Comparison of ENCODE assay signal across 24 mouse cellular contexts in the genomic region with DNA sequence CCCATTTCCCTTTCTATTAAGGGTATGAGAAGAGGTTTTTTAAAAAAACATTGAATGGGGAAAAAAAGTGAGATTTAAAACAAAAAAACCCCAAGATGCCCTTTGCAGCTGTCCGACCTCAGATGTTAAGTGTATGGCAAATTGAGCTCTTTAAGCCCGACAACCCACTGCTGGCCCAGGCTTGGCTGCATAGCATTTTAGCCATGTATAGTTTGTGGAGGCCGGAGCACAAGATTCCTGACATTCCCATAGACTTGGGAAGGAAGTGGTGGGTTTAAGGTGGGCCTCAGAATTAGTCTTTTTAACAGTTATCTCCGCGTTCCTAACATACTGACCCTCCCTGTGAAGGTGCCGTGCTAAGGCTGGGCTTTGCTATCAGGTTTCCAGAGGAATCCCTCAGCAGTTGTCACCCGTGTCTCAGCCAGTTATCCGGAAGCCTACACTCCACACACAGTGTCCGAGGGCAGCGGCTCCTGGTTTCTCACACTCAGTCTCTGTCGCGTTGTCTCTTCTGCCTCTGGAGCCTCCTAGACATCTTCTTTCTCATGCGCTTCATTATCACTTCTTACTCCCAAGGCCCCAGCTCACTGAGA. TPM values are rescaled to one million over a fixed set of nuclear protein-coding genes. Genes with fewer than 3 reads are reported as not detected.
DNase-seq lines count a peak whose midpoint lies in the region; ATAC-seq lines count a peak whose summit lies in the region.
"Had no signal": no experiment of that assay in that cellular context is flagged by ENCODE, and none has a peak within 500 bp of the region (broad histone marks: within the 10 kb centered on the region; RNA-seq: fewer than 3 reads in every experiment).

No protein-coding gene starts in this region.

- H3K9me3 ChIP-seq in heart, embryonic 12.5 days (replicated peaks), result peaks cover 4% of the 10 kb centered on the region; the same call in 1 of the 2 replicates
- H3K9me3 ChIP-seq in hindbrain, embryonic 10.5 days, result peaks cover 4% of the 10 kb centered on the region; the same call in 1 of the 2 replicates
- H3K9me3 ChIP-seq in hindbrain, embryonic 14.5 days (ENCODE audit: control insufficient read depth, low read length), result no peaks in the 10 kb centered on the region
- H3K9me3 ChIP-seq: embryonic facial prominence, embryonic 12.5 days; forebrain, embryonic 10.5 days; forebrain, embryonic 15.5 days; limb, embryonic 15.5 days; liver, embryonic 13.5 days had no signal

- WGBS in heart, embryonic 12.5 days, result 31% methylated on average over 13 of the region's 13 CpGs
- WGBS in hindbrain, embryonic 10.5 days, result 72% methylated on average over 13 of the region's 13 CpGs
- WGBS in hindbrain, embryonic 14.5 days, result 86% methylated on average over 13 of the region's 13 CpGs

- H3K9ac ChIP-seq in heart, embryonic 12.5 days, result no peak overlapping the region
- no peak overlapping the region for H3K9ac ChIP-seq in hindbrain, embryonic 14.5 days
- H3K9ac ChIP-seq: embryonic facial prominence, embryonic 12.5 days; forebrain, embryonic 15.5 days; hindbrain, embryonic 13.5 days; limb, embryonic 15.5 days; liver, embryonic 13.5 days had no signal

- H3K27me3 ChIP-seq in heart, embryonic 12.5 days (replicated peaks), result no peaks in the 10 kb centered on the region
- H3K27me3 ChIP-seq in hindbrain, embryonic 10.5 days (ENCODE audit: insufficient read depth, poor library complexity, severe bottlenecking), result no peaks in the 10 kb centered on the region
- H3K27me3 ChIP-seq in hindbrain, embryonic 14.5 days (ENCODE audit: control insufficient read depth, insufficient read depth, low read length), result no peaks in the 10 kb centered on the region
- H3K27me3 ChIP-seq: CH12.LX; embryonic facial prominence, embryonic 12.5 days; forebrain, embryonic 15.5 days; hindbrain, embryonic 13.5 days; limb, embryonic 15.5 days; liver, embryonic 13.5 days had no signal

- H3K36me3 ChIP-seq in heart, embryonic 12.5 days, result peaks cover 20% of the 10 kb centered on the region
- H3K36me3 ChIP-seq in hindbrain, embryonic 10.5 days, result peaks cover 7% of the 10 kb centered on the region
- no peaks in the 10 kb centered on the region for H3K36me3 ChIP-seq in hindbrain, embryonic 14.5 days (replicated peaks; ENCODE audit: control insufficient read depth, insufficient read depth)
- H3K36me3 ChIP-seq: forebrain, embryonic 15.5 days; hindbrain, embryonic 13.5 days had no signal

- DNase-seq in embryo, embryonic 10 days (ENCODE audit: low spot score), result peak; percentile 28
- DNase-seq in embryo, embryonic 11 days, result no peak
- no peak for DNase-seq in heart, adult 8-10 months (ENCODE audit: low spot score)
- no peak for DNase-seq in hindbrain, embryonic 10.5 days (ENCODE audit: low spot score)
- DNase-seq in hindbrain, embryonic 14.5 days (ENCODE audit: low spot score), result no peak
- DNase-seq in R1 (ENCODE audit: low read depth, low spot score), result peak; percentile 48
- no peak for DNase-seq in thymus, postnatal 4 days
- DNase-seq: adrenal gland, adult 8-10 months; cerebellum, adult 2 months; cerebellum, postnatal 14 days; kidney, adult 11 months; kidney, postnatal 14 days; layer of hippocampus, adult 9-11 months; liver, embryonic 13.5 days; lung, adult 18-20 months; lung, postnatal 36 days; midbrain, embryonic 14.5 days had no signal

- peak overlapping the region; percentile 43; the same call in 1 of the 2 replicates for H3K27ac ChIP-seq in heart, embryonic 12.5 days (ENCODE audit: poor library complexity, severe bottlenecking)
- 0 out of 2 replicates have a peak overlapping the region, but pooled peaks have one; percentile 24 for H3K27ac ChIP-seq in hindbrain, embryonic 10.5 days
- no peak overlapping the region for H3K27ac ChIP-seq in hindbrain, embryonic 14.5 days
- H3K27ac ChIP-seq: embryonic facial prominence, embryonic 12.5 days; forebrain, embryonic 10.5 days; forebrain, embryonic 15.5 days; hindbrain, embryonic 13.5 days; limb, embryonic 15.5 days; liver, embryonic 13.5 days had no signal

- no peak overlapping the region for H3K4me3 ChIP-seq in heart, embryonic 12.5 days
- no peak overlapping the region for H3K4me3 ChIP-seq in hindbrain, embryonic 10.5 days
- no peak overlapping the region for H3K4me3 ChIP-seq in hindbrain, embryonic 14.5 days (replicated peaks; ENCODE audit: low read length)
- H3K4me3 ChIP-seq: embryonic facial prominence, embryonic 12.5 days; forebrain, embryonic 10.5 days; forebrain, embryonic 15.5 days; hindbrain, embryonic 13.5 days; limb, embryonic 15.5 days; liver, embryonic 13.5 days had no signal

- no peak for ATAC-seq in heart, embryonic 12.5 days (ENCODE audit: insufficient number of reproducible peaks, low FRiP score)
- ATAC-seq in hindbrain, embryonic 14.5 days (ENCODE audit: low FRiP score), result no peak
- ATAC-seq: forebrain, embryonic 15.5 days had no signal

- peak overlapping the region; percentile 35 for H3K4me2 ChIP-seq in heart, embryonic 12.5 days
- no peak overlapping the region for H3K4me2 ChIP-seq in hindbrain, embryonic 14.5 days (replicated peaks)
- H3K4me2 ChIP-seq: embryonic facial prominence, embryonic 12.5 days; forebrain, embryonic 15.5 days; hindbrain, embryonic 13.5 days; limb, embryonic 15.5 days; liver, embryonic 13.5 days had no signal

- peaks cover 62% of the 10 kb centered on the region for H3K4me1 ChIP-seq in heart, embryonic 12.5 days (replicated peaks)
- H3K4me1 ChIP-seq in hindbrain, embryonic 10.5 days (replicated peaks), result peaks cover 31% of the 10 kb centered on the region
- no peaks in the 10 kb centered on the region for H3K4me1 ChIP-seq in hindbrain, embryonic 14.5 days (replicated peaks; ENCODE audit: control insufficient read depth, insufficient read depth, low read length)
- H3K4me1 ChIP-seq: forebrain, embryonic 15.5 days had no signal

RNA-seq across cellular contexts. Expression of a gene that starts 23.1 kb away (rescaled TPM):
- polyA plus RNA-seq in heart, embryonic 12.5 days (2016; fragmentation: Nextera tagmentation; extraction: Ambion mirVana), result 204 and 208 TPM in 2 replicates
- total RNA-seq in heart, adult 8-10 months (2022), result 10 to 100 TPM; 17.5 to 19.7 (median 18.4) TPM
- polyA plus RNA-seq in hindbrain, embryonic 10.5 days (2016; fragmentation: Nextera tagmentation; extraction: Ambion mirVana), result 52.3 and 53.2 TPM in 2 replicates
- polyA plus RNA-seq in hindbrain, embryonic 14.5 days (2014; fragmentation: Nextera tagmentation; extraction: Ambion mirVana), result 46.3 and 48.7 TPM in 2 replicates

RNA-seq across cellular contexts. Expression of a gene that starts 49.5 kb away (rescaled TPM):
- 184 and 193 TPM in 2 replicates for polyA plus RNA-seq in heart, embryonic 12.5 days (2016; fragmentation: Nextera tagmentation; extraction: Ambion mirVana)
- total RNA-seq in heart, adult 8-10 months (2022), result 10 to 100 TPM; 61.4 to 74.2 (median 69.8) TPM
- 223 and 241 TPM in 2 replicates for polyA plus RNA-seq in hindbrain, embryonic 10.5 days (2016; fragmentation: Nextera tagmentation; extraction: Ambion mirVana)
- polyA plus RNA-seq in hindbrain, embryonic 14.5 days (2014; fragmentation: Nextera tagmentation; extraction: Ambion mirVana), result 172 and 182 TPM in 2 replicates

Comparison
In these comparisons a context has a peak if more than half of its experiments do, and no peak if none do; other contexts are left out.
1. DNase-seq: peak in embryo, embryonic 10 days (single experiment) and R1 (single experiment); none in embryo, embryonic 11 days (single experiment), heart, adult 8-10 months (single experiment), hindbrain, embryonic 10.5 days (single experiment), hindbrain, embryonic 14.5 days (single experiment) and thymus, postnatal 4 days (single experiment).